Mouse (Mus musculus) cortical plate, adult 2 months (tissue): Measurements from ENCODE around the gene Ccnt1. TPM values are rescaled to one million over a fixed set of nuclear protein-coding genes. Genes with fewer than 3 reads are reported as not detected.

Experiments
- H3K27ac ChIP-seq: fragments of 200-500 bp; 2 replicates; pipeline ENCODE4 v1.5.1; 2012; ENCODE audit warnings: low read length, control low read depth, inconsistent platforms; ENCODE audit not compliant: insufficient read depth
- H3K4me1 ChIP-seq: fragments of 200-500 bp; 2 replicates; pipeline ENCODE4 v1.6.1; 2011; ENCODE audit warnings: low read length; ENCODE audit not compliant: control insufficient read depth, insufficient read depth
- H3K4me3 ChIP-seq: fragments of 200-500 bp; 2 replicates; pipeline ENCODE4 v1.5.1; 2011; ENCODE audit warnings: mild to moderate bottlenecking, low read length, control low read depth; ENCODE audit not compliant: insufficient read depth
- CTCF ChIP-seq: fragments of 200-500 bp; IDR thresholded peaks from 2 replicates; pipeline ENCODE4 v1.5.1; 2011; ENCODE audit warnings: mild to moderate bottlenecking, control low read depth, low read length; ENCODE audit not compliant: insufficient read depth; ENCODE audit errors: extremely low read depth
- POLR2A ChIP-seq: fragments of 200-500 bp; IDR thresholded peaks from 2 replicates; pipeline ENCODE4 v1.6.1; 2011; ENCODE audit warnings: mild to moderate bottlenecking, low read length, control low read depth; ENCODE audit not compliant: insufficient read depth; ENCODE audit errors: extremely low read depth
- polyA plus RNA-seq: library from polyadenylated mRNA; depleted of rRNA; stranded (reverse); fragments of >200 nt; gene quantifications from 2 replicates; pipeline ENCODE4 v1.2.3, GENCODE M21; 2012

Ccnt1 gene
- polyA plus RNA-seq, 1 experiment: 17.9 TPM

GRCm38 (mm10) chr15:98582410-98582809 is 11.7 kb upstream of the Ccnt1 start:
- TF ChIP-seq CTCF: no peak
- no peak for TF ChIP-seq POLR2A
- H3K4me3 ChIP-seq: no peak overlapping the region
- H3K4me1 ChIP-seq: peaks cover 3% of the 10 kb centered on the region; the same call in 1 of the 2 replicates
- no peak overlapping the region for H3K27ac ChIP-seq

- Histone ChIP-seq H3K4me3 (no peak overlapping the region), H3K4me1 (peaks cover 3% of the 10 kb centered on the region; the same call in 1 of the 2 replicates), H3K27ac (no peak overlapping the region)
- TF ChIP-seq POLR2A (no peak), CTCF (peak; percentile 91)
These were observed 9.2 kb upstream of the Ccnt1 start for GRCm38 (mm10) chr15:98579795-98580464.

DNA sequence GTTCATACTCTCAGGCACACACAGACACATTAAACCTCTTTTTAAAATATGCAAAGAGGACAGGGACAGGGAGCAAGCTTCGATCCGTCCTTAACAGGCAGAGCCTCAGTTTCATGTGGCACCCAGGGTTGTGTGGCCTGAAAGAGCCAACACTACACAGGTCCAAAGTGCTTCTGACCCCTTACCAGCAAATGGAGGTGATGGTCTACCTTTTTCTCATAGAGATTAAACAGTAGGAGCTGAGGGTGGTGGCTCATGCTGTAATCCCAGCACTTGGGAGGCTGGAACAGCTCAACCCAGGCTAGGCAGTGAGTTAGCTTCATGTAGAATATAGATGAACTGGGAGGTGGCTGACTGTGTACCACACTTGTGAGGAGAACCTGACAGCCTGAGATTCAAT is 8.6 kb upstream of the Ccnt1 start:
- no peak for TF ChIP-seq CTCF
- Histone ChIP-seq H3K4me3 (no peak overlapping the region), H3K27ac (no peak overlapping the region), H3K4me1 (peaks cover 3% of the 10 kb centered on the region; the same call in 1 of the 2 replicates)

DNA sequence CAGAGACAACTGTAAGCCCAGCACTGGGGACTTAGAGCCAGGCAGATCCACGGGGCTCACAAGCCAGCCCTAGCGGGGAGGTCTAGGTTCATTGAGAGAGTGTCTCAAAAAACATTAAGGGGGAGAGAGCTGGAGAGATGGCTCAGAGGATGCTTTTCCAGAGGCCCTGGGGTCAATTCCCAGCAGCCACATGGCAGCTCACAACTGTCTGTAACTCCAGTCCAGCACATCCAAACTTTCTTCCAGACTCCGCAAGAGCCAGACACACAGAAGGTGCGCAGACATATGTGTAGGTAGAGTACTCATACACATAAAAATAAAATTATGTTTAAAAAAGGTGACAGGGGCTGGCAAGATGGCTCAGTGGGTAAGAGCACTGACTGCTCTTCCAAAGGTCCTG is 2.6 kb upstream of the Ccnt1 start:
- no peak overlapping the region for H3K4me3 ChIP-seq
- peaks cover 3% of the 10 kb centered on the region; the same call in 1 of the 2 replicates for H3K4me1 ChIP-seq
- TF ChIP-seq CTCF (no peak), POLR2A (no peak)
- H3K27ac ChIP-seq: no peak overlapping the region

GRCm38 (mm10) chr15:98569795-98570365 is 843 bp downstream of the Ccnt1 start:
- Histone ChIP-seq H3K4me3 (no peak overlapping the region), H3K27ac (no peak overlapping the region), H3K4me1 (peaks cover 7% of the 10 kb centered on the region)
- TF ChIP-seq CTCF (no peak), POLR2A (no peak)

DNA sequence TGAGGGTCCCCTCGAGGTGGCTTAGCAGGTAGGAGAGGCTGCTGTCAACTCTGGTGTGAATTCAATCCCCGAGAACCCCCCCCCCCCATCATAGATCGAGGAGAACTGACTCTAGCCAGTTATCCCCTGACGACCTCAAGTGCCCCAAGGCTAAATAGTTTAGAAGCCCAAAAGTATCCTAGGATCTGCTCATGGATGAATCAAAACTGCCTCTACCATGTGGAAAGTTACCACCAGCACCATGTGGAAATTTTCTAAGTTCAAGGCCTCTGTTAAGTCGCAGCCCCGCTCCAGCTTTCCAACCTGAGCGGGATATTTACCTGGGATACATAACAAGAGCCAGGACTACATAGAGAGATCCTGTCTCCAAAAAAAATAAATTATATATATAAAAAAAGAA is 1.5 kb downstream of the Ccnt1 start:
- peaks cover 7% of the 10 kb centered on the region for H3K4me1 ChIP-seq
- TF ChIP-seq POLR2A (no peak), CTCF (no peak)
- peak overlapping the region; percentile 97; the same call in 1 of the 2 replicates for H3K4me3 ChIP-seq
- H3K27ac ChIP-seq: no peak overlapping the region

GRCm38 (mm10) chr15:98568256-98569033 is 2.3 kb downstream of the Ccnt1 start:
- no peak for TF ChIP-seq CTCF
- no peak for TF ChIP-seq POLR2A
- Histone ChIP-seq H3K27ac (peak overlapping the region; percentile 80; the same call in 1 of the 2 replicates), H3K4me1 (peaks cover 7% of the 10 kb centered on the region), H3K4me3 (peak overlapping the region; percentile 97)

- peak; percentile 94 for TF ChIP-seq POLR2A
- TF ChIP-seq CTCF: no peak
- H3K4me3 ChIP-seq: peak overlapping the region; percentile 97
- H3K4me1 ChIP-seq: peaks cover 7% of the 10 kb centered on the region
- peak overlapping the region; percentile 92 for H3K27ac ChIP-seq
These were observed 3.2 kb downstream of the Ccnt1 start for GRCm38 (mm10) chr15:98567278-98568134.

DNA sequence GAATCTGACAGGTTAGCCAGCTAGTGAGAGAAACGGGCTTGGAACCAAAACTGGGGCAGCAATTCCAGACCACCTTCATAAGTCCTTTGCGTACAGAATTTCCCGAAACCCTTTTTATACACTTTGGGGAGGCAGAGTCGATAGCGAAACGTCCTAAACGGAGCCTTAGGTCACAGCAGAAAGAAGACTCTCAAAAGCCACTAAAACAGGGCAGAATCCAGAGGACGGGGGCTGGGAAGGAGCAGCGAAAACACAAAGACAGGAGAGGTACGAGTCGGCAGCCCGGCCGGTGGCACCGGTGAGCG is 3.8 kb downstream of the Ccnt1 start:
- H3K4me3 ChIP-seq: peak overlapping the region; percentile 97
- TF ChIP-seq POLR2A (no peak), CTCF (no peak)
- 0 out of 2 replicates have a peak overlapping the region, but pooled peaks have one; percentile 92 for H3K27ac ChIP-seq

GRCm38 (mm10) chr15:98557186-98557585 is 13.5 kb downstream of the Ccnt1 start:
- Histone ChIP-seq H3K4me1 (no peaks in the 10 kb centered on the region), H3K27ac (no peak overlapping the region), H3K4me3 (no peak overlapping the region)
- no peak for TF ChIP-seq CTCF
- no peak for TF ChIP-seq POLR2A

More for the DNA sequence above, 3.8 kb downstream of the Ccnt1 start:
- peaks cover 7% of the 10 kb centered on the region for H3K4me1 ChIP-seq
